Mouse (Mus musculus) hindbrain, embryonic 10.5 days (tissue): ENCODE data around the gene Tspan11. TPM values are rescaled to one million over a fixed set of nuclear protein-coding genes. Genes with fewer than 3 reads are reported as not detected.
A peak's percentile ranks its signal among the peaks of the same experiment; 100 is the strongest.

Experiments
- DNase-seq: peaks from one replicate; pipeline ENCODE4 v3.0.0-alpha.2; 2017; ENCODE audit warnings: low spot score
- H3K27ac ChIP-seq: fragments of 300-500 bp; sonication (generic); 2 replicates; pipeline ENCODE4 v1.5.1; 2016; ENCODE audit warnings: mild to moderate bottlenecking, moderate library complexity
- H3K27me3 ChIP-seq: fragments of 300-500 bp; sonication (generic); 2 replicates; pipeline ENCODE4 v1.6.1; 2016; ENCODE audit warnings: mild to moderate bottlenecking; ENCODE audit not compliant: poor library complexity, insufficient read depth, severe bottlenecking
- H3K36me3 ChIP-seq: fragments of 300-500 bp; sonication (generic); 2 replicates; pipeline ENCODE4 v1.6.1; 2016; ENCODE audit warnings: mild to moderate bottlenecking, moderate library complexity
- H3K4me1 ChIP-seq: fragments of 300-500 bp; sonication (generic); replicated peaks from 2 replicates; pipeline ENCODE4 v1.6.1; 2016; ENCODE audit warnings: mild to moderate bottlenecking
- H3K4me3 ChIP-seq: fragments of 300-500 bp; sonication (generic); 2 replicates; pipeline ENCODE4 v1.5.1; 2016; ENCODE audit warnings: mild to moderate bottlenecking, moderate library complexity
- H3K9me3 ChIP-seq: fragments of 300-500 bp; sonication (generic); 2 replicates; pipeline ENCODE4 v1.6.1; 2016; ENCODE audit warnings: mild to moderate bottlenecking, moderate library complexity
- WGBS: fragments of 180-500 bp; shearing (Covaris S2); methylation state at CpG from one replicate; pipeline ENCODE4 v1.1.7; 2016; 5-methylcytosine and 5-hydroxymethylcytosine counted together
- polyA plus RNA-seq: library from polyadenylated mRNA; unstranded; fragments of >200 nt; fragmentation: Nextera tagmentation; extraction: Ambion mirVana; gene quantifications from 2 replicates; pipeline ENCODE4 v1.2.1, GENCODE M21; 2016

The Tspan11 gene
- polyA plus RNA-seq, result 6.8 and 15.4 TPM in 2 replicates

DNA sequence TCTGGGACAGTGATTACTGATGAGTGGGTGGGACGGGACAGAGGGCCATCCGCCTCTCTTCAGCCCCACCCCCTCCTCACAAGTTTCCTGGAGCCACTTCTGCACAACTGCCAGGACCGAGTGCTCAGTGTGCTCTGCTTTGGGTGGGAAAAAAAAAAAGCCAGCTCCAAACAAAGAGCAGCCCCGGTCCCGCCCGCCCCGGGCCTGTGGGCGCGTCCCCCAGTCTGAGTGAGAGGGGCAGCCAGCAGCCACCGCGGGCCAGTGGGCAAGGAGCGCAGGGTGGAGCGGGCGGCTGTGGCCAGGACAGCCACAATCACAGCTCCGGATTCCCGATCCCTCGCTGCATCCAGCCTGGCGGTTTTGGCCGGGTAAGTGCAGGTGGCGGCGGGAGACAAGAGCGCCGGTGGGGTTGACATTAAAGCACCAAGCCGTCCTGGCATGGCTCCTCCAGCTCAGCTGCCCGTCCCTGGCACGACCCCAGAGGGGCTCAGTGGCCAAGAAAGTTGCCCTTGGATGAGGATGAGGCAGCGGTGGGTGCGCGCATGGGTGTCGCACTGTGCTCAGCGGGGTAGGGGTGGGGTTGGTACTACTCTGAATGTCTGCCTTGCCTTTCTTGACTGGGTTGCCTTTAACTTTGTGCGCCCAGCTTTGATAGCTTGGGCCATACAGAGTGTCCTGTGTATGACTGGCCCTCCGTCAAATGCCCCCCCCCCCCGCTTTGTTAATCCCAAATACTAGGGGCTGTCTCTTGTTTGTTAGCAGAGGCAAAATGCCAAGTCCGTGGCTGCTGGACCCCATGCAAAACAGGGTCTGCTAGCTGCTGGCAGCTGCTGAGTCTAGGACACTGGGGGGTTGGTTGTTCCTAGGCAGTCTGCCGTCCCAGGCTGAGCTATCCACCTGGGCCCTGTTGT is at the start of gene Tspan11:
Tspan11 (plus strand) TSS at position 79 of the 911 bp plus-strand sequence.
- Histone ChIP-seq H3K4me1 (peaks cover 30% of the 10 kb centered on the region), H3K36me3 (no peaks in the 10 kb centered on the region), H3K9me3 (no peaks in the 10 kb centered on the region), H3K27ac (peak within 1 kb of the TSS; percentile 91), H3K4me3 (peak within 1 kb of the TSS; percentile 67), H3K27me3 (peaks cover 41% of the 10 kb centered on the region)
- peak; percentile 61 for DNase-seq
- WGBS, result 1% methylated on average over 36 of the region's 36 CpGs

DNA sequence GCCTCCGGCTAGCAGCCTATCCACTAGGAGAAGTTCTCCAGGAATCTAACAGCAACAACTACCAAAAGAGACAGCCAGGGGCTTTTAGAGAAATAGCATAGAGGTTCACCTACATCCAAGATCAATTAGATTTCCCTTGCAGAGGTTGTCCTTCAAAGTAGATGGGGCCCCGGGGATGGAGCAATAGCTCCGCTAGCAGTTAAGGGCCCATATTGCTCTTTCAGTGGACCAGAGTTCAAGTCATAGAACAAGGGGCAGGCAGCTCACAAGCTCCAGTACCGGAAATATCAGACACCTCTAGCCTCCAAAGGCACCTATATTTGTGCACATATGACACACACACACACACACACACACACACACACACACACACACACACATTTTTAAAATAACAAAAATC is 49.5 kb upstream of the Tspan11 start:
- Histone ChIP-seq H3K27ac (no peak overlapping the region), H3K9me3 (no peaks in the 10 kb centered on the region), H3K4me3 (no peak overlapping the region), H3K36me3 (no peaks in the 10 kb centered on the region), H3K27me3 (no peaks in the 10 kb centered on the region), H3K4me1 (peaks cover 16% of the 10 kb centered on the region; the same call in 1 of the 2 replicates)
- no peak for DNase-seq
- WGBS, result 93% methylated on average over 4 of the region's 4 CpGs

DNA sequence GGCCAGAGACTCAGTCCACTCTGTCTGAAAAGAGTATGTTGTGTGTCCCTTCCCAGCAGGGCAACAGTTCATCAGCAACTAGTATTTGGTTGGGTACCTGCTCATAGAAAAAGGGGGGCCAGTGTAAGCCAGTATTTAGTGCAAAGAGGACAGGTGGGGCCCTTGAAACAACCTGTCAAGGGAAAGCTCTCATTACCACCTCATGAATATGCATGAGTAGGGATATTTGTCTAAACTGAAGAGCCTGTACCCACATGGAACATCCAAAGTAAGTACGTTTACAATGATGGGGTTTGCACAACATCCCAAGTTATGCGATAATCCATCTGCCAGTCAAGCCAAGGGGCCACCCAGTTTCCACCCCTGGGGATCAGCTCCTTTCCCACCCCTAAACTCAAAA is 47.9 kb upstream of the Tspan11 start:
- 83% methylated on average over 2 of the region's 2 CpGs for WGBS
- Histone ChIP-seq H3K4me1 (peaks cover 7% of the 10 kb centered on the region; the same call in 1 of the 2 replicates), H3K4me3 (no peak overlapping the region), H3K36me3 (no peaks in the 10 kb centered on the region), H3K27me3 (no peaks in the 10 kb centered on the region), H3K9me3 (no peaks in the 10 kb centered on the region), H3K27ac (no peak overlapping the region)
- no peak for DNase-seq

DNA sequence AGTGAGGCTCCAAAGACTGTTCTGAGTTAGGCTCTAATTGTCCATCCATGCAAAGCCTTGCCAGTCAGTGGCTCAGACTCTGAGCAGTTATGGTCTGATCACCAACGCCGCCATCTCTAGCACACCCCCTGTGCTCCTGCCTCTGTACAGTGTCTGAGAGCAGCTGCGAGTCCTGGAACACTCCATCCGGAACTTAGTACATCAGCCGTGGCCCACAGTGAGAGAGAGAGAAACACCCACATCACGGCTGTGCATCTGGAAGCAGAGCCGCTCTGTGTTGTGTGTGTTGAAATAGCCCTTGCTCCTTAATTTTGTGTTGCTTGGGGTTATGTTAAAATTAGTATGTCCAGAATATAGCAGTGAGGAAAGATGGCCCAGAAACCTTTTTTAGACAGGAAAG is 47.2 kb upstream of the Tspan11 start:
- no peaks in the 10 kb centered on the region for H3K36me3 ChIP-seq
- H3K4me3 ChIP-seq, result no peak overlapping the region
- peak overlapping the region; percentile 40; the same call in 1 of the 2 replicates for H3K27ac ChIP-seq
- no peaks in the 10 kb centered on the region for H3K9me3 ChIP-seq
- no peaks in the 10 kb centered on the region for H3K27me3 ChIP-seq
- peaks cover 7% of the 10 kb centered on the region; the same call in 1 of the 2 replicates for H3K4me1 ChIP-seq
- no peak for DNase-seq
- 80% methylated on average over 7 of the region's 7 CpGs for WGBS

DNA sequence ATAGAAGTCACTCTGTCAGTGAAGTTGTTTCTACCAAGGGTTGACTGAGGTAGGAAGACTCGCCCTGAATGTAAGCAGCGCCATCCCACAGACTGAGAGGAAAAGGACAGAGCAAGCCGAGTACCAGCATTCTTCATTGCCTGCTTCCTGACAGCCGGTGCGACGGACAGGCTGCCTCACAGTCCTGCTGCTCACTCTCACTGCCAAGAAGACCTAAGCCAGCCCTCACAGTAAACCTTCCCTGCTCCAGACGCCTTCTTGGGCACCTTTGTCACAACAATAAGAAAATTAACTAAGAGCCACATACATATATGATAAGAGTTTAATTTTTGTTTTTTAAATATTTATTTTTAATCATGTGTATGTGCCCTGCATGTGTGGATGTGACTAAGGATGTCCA is 46.1 kb upstream of the Tspan11 start:
- 71% methylated on average over 7 of the region's 7 CpGs for WGBS

DNA sequence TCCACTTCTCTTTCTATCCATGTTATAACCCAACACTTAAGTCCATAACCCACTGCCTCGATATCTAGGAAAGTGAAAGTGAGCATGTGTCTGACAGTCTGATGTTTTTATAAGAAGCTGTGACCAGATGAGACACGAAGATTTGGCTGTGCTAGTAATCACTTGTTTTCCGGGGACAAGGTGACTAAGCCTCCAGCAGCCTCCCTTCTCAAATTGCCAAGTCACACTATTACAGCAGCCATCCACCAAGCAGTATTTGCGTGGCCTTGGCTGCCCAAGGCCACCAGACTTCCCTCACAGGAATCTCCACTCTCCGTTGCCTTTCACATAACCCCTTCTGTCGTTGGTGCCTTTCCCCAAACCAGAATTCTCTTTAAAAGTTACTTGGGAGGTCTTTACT is 40.9 kb upstream of the Tspan11 start:
- Histone ChIP-seq H3K27ac (no peak overlapping the region), H3K9me3 (no peaks in the 10 kb centered on the region), H3K36me3 (no peaks in the 10 kb centered on the region), H3K27me3 (no peaks in the 10 kb centered on the region), H3K4me3 (no peak overlapping the region), H3K4me1 (no peaks in the 10 kb centered on the region)
- 87% methylated on average over 6 of the region's 6 CpGs for WGBS
- DNase-seq, result no peak

More for the DNA sequence above, 46.1 kb upstream of the Tspan11 start:
- DNase-seq, result no peak
- H3K27me3 ChIP-seq, result no peaks in the 10 kb centered on the region
- H3K9me3 ChIP-seq, result no peaks in the 10 kb centered on the region
- peaks cover 7% of the 10 kb centered on the region; the same call in 1 of the 2 replicates for H3K4me1 ChIP-seq
- H3K4me3 ChIP-seq, result no peak overlapping the region
- no peak overlapping the region for H3K27ac ChIP-seq
- H3K36me3 ChIP-seq, result no peaks in the 10 kb centered on the region

DNA sequence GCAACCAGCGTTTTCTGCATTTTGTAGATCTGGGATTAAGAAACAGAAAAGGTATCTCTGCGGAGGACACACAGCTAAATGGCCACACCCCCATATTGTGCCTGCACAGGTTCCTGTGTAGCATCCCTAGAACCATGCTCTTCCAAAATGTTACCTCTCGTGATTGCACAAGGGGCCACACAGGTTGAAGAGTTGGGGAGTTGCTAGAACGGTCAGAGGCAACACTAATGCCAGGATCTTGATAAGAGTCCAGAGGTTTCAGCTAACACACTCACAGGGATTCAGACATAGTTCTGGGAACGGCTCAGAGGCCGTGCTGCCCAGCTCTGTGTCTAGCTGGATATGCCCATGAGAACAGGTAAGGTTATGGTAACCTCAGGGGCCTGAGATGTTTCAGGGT is 37.9 kb upstream of the Tspan11 start:
- 89% methylated on average over 6 of the region's 6 CpGs for WGBS
- H3K36me3 ChIP-seq, result no peaks in the 10 kb centered on the region
- H3K4me3 ChIP-seq, result no peak overlapping the region
- H3K27me3 ChIP-seq, result no peaks in the 10 kb centered on the region
- no peaks in the 10 kb centered on the region for H3K9me3 ChIP-seq
- DNase-seq, result no peak
- H3K4me1 ChIP-seq, result peaks cover 16% of the 10 kb centered on the region
- no peak overlapping the region for H3K27ac ChIP-seq

- WGBS, result 91% methylated on average over 4 of the region's 4 CpGs
- no peaks in the 10 kb centered on the region for H3K27me3 ChIP-seq
- no peak overlapping the region for H3K27ac ChIP-seq
- no peak overlapping the region for H3K4me3 ChIP-seq
- peaks cover 33% of the 10 kb centered on the region for H3K4me1 ChIP-seq
- DNase-seq, result no peak
- no peaks in the 10 kb centered on the region for H3K9me3 ChIP-seq
- no peaks in the 10 kb centered on the region for H3K36me3 ChIP-seq
Observed at GRCm38 (mm10) chr6:127851611-127852010, 35.8 kb upstream of the Tspan11 start.

DNA sequence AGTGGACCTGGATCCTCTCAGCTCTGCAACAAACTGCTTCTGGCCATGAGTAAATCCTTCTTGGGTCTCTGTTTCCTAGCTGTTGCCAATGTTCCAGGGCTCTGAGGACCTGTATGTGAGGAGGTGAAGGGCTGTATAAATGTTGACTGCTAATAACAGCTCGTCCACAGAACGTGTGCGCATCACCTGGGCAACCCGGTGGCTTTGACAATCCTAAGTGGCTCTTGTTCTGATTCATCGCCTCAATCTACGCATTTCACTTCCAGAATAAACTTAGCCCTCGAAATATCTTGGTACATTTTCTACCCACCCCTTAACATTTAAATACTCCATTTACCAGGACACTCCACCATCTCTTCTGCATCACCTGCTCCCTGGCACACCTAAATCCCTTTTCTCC is 34.1 kb upstream of the Tspan11 start:
- Histone ChIP-seq H3K27me3 (no peaks in the 10 kb centered on the region), H3K27ac (no peak overlapping the region), H3K4me3 (no peak overlapping the region), H3K9me3 (no peaks in the 10 kb centered on the region), H3K4me1 (peaks cover 38% of the 10 kb centered on the region), H3K36me3 (no peaks in the 10 kb centered on the region)
- DNase-seq, result no peak
- WGBS, result 94% methylated on average over 7 of the region's 7 CpGs

GRCm38 (mm10) chr6:127853771-127854687 is 33.4 kb upstream of the Tspan11 start:
- WGBS, result 49% methylated on average over 16 of the region's 16 CpGs
- no peaks in the 10 kb centered on the region for H3K27me3 ChIP-seq
- H3K4me3 ChIP-seq, result no peak overlapping the region
- H3K9me3 ChIP-seq, result no peaks in the 10 kb centered on the region
- no peaks in the 10 kb centered on the region for H3K36me3 ChIP-seq
- DNase-seq, result no peak
- peak overlapping the region; percentile 16 for H3K27ac ChIP-seq
- peaks cover 38% of the 10 kb centered on the region for H3K4me1 ChIP-seq

DNA sequence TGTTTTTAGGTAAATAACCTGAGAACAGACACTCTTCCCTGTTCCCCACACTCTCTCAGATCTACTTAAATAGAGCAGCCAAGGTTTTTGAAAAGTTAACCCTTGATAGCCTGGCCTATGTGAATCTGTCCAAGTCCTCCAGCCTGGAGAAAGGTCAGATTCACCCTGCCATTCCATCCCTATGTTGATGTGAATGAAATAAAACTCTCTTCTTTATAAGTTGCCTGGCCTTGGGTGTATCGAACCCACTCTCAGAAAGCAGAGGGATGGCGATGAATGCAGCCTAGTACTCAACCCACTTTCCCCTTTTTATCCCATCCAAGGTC is 32.7 kb upstream of the Tspan11 start:
- Histone ChIP-seq H3K27me3 (no peaks in the 10 kb centered on the region), H3K27ac (no peak overlapping the region), H3K36me3 (no peaks in the 10 kb centered on the region), H3K4me3 (no peak overlapping the region), H3K4me1 (peaks cover 38% of the 10 kb centered on the region), H3K9me3 (no peaks in the 10 kb centered on the region)
- WGBS, result 93% methylated on average over 2 of the region's 2 CpGs
- no peak for DNase-seq

GRCm38 (mm10) chr6:127855711-127856295 is 31.6 kb upstream of the Tspan11 start:
- no peaks in the 10 kb centered on the region for H3K27me3 ChIP-seq
- H3K9me3 ChIP-seq, result no peaks in the 10 kb centered on the region
- no peaks in the 10 kb centered on the region for H3K36me3 ChIP-seq
- H3K4me1 ChIP-seq, result peaks cover 38% of the 10 kb centered on the region
- DNase-seq, result no peak
- 44% methylated on average over 9 of the region's 9 CpGs for WGBS
- H3K27ac ChIP-seq, result 0 out of 2 replicates have a peak overlapping the region, but pooled peaks have one; percentile 8
- H3K4me3 ChIP-seq, result no peak overlapping the region
